Mouse (Mus musculus) heart, embryonic 13.5 days (tissue): ENCODE results near the gene Gm11541. TPM values are rescaled to one million over a fixed set of nuclear protein-coding genes. Genes with fewer than 3 reads are reported as not detected.

ENCODE experiments used
- ATAC-seq: fragments of 200-750 bp; cut with Nextera tagmentation; 2 replicates; pipeline ENCODE4 v1.8.0; 2017; ENCODE audit warnings: moderate TSS enrichment; ENCODE audit not compliant: insufficient number of reproducible peaks, low FRiP score, low TSS enrichment; ENCODE audit errors: extremely low read depth
- H3K27ac ChIP-seq: fragments of 300-500 bp; sonication (generic); replicated peaks from 2 replicates; pipeline ENCODE4 v1.5.1; 2015; ENCODE audit warnings: moderate library complexity, mild to moderate bottlenecking, inconsistent platforms
- H3K27me3 ChIP-seq: fragments of 300-500 bp; sonication (generic); replicated peaks from 2 replicates; pipeline ENCODE4 v1.6.1; 2015; ENCODE audit warnings: mild to moderate bottlenecking, inconsistent platforms
- H3K36me3 ChIP-seq: fragments of 300-500 bp; sonication (generic); 2 replicates; pipeline ENCODE4 v1.6.1; 2015; ENCODE audit warnings: mild to moderate bottlenecking, inconsistent platforms
- H3K4me1 ChIP-seq: fragments of 300-500 bp; sonication (generic); 2 replicates; pipeline ENCODE4 v1.6.1; 2015; ENCODE audit warnings: inconsistent platforms
- H3K4me2 ChIP-seq: fragments of 300-500 bp; sonication (generic); 2 replicates; pipeline ENCODE4 v1.6.1; 2015; ENCODE audit warnings: inconsistent platforms, mild to moderate bottlenecking, moderate library complexity
- H3K4me3 ChIP-seq: fragments of 300-500 bp; sonication (generic); 2 replicates; pipeline ENCODE4 v1.5.1; 2015; ENCODE audit warnings: moderate library complexity, mild to moderate bottlenecking, inconsistent platforms
- H3K9ac ChIP-seq: fragments of 300-500 bp; sonication (generic); 2 replicates; pipeline ENCODE4 v1.6.1; 2015; ENCODE audit warnings: inconsistent platforms, mild to moderate bottlenecking, moderate library complexity
- H3K9me3 ChIP-seq: fragments of 300-500 bp; sonication (generic); 2 replicates; pipeline ENCODE4 v1.6.1; 2016; ENCODE audit warnings: inconsistent platforms
- WGBS: fragments of 180-500 bp; shearing (Covaris S2); methylation state at CpG from one replicate; pipeline ENCODE4 v1.1.7; 2015; ENCODE audit warnings: mixed read lengths; 5-methylcytosine and 5-hydroxymethylcytosine counted together
- polyA plus RNA-seq: library from polyadenylated mRNA; unstranded; fragments of >200 nt; fragmentation: Nextera tagmentation; extraction: Ambion mirVana; gene quantifications from 2 replicates; pipeline ENCODE4 v1.2.1, GENCODE M21; 2015

Gm11541 gene
- polyA plus RNA-seq, 1 experiment from 2014 or later: not detected

DNA sequence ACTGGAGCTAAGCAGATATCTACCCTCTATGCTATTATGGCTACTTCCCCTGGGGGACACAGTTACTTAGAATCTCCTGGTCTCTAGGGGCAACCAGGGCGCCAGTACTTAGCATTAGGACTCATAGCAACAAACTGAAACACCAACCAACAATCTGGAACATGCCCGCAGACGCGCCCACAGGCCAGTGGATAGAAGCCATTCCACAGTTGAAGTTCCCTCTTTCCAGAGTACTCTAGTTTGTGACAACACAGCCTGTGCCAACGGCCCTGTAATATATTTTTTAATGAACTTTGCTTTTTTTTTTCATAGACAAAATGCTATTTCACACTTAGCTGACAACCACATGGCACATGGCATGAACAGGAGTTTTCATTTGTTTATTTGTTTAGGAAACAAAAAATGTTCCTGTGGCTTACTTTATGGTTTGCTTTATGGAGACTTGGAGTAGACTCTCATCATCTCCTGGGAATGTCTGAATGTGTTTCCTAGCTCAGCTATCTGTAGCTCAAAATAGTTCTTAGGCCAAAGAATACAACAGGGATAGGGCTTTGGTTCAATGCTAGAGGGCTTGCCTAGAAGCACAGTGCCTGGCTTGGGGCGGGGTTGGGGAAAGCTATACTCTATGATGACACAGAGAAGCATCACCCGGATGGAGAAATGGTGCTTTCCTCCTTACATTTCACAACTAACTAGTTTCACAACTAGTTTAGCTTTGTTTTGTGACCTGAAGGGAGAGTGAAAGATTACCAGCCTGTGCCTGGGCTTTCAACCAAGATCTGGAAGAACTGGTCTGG, 14.0 kb upstream of the Gm11541 start:
- Histone ChIP-seq H3K4me2 (no peak overlapping the region), H3K9me3 (no peaks in the 10 kb centered on the region), H3K27ac (no peak overlapping the region), H3K36me3 (no peaks in the 10 kb centered on the region), H3K4me1 (peaks cover 25% of the 10 kb centered on the region), H3K4me3 (no peak overlapping the region), H3K27me3 (peaks cover 16% of the 10 kb centered on the region), H3K9ac (no peak overlapping the region)
- no peak for ATAC-seq
- 77% methylated on average over 7 of the region's 7 CpGs for WGBS

DNA sequence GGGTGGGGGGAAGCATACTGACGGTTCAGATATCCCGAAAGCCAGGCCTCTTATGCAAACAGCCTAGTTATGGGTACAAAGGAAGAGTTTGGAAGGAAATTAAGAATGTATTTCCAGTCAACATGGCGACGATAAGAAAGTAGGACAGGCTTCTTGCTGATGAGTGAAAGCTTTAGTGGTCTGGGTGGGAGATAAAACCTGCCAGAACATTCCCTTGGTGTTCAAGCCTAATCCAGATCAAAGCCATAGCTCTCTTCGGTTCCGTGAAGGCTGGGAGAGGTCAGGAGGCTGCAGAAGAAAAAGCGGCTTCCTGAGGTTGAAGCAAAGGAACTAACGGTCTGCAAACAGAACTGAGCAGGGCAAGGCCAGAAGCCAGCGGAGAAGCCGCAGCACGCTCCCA, 12.9 kb upstream of the Gm11541 start:
- H3K4me2 ChIP-seq: peak overlapping the region; percentile 39
- H3K9ac ChIP-seq: 0 out of 2 replicates have a peak overlapping the region, but pooled peaks have one; percentile 15
- 32% methylated on average over 11 of the region's 11 CpGs for WGBS
- ATAC-seq: no peak
- no peak overlapping the region for H3K4me3 ChIP-seq
- H3K4me1 ChIP-seq: peaks cover 25% of the 10 kb centered on the region
- peaks cover 23% of the 10 kb centered on the region for H3K27me3 ChIP-seq
- no peak overlapping the region for H3K27ac ChIP-seq
- H3K9me3 ChIP-seq: no peaks in the 10 kb centered on the region
- no peaks in the 10 kb centered on the region for H3K36me3 ChIP-seq

DNA sequence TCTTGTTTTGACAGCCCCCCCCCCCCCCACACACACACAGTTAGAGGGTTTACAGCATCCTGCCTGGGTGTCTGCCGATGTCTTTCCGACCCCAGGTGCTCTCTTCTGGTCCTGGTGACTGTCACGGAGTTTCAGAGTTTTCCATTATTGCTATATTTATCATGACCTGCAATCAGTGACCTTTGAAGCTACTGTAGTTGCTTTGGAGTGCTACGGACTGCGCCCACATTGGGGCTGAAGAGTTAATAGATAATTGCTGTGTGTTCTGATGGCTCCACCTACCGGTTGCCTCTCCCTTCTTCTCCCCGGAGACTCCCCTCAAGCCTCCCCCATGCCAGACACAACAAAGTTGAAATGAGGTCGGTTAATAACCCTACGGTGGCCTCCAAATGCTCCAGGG, 12.5 kb upstream of the Gm11541 start:
- Histone ChIP-seq H3K9me3 (no peaks in the 10 kb centered on the region), H3K4me2 (peak overlapping the region; percentile 39), H3K4me3 (no peak overlapping the region), H3K36me3 (no peaks in the 10 kb centered on the region), H3K4me1 (peaks cover 25% of the 10 kb centered on the region), H3K27ac (no peak overlapping the region), H3K27me3 (peaks cover 23% of the 10 kb centered on the region), H3K9ac (0 out of 2 replicates have a peak overlapping the region, but pooled peaks have one; percentile 15)
- 8% methylated on average over 9 of the region's 9 CpGs for WGBS
- no peak for ATAC-seq

DNA sequence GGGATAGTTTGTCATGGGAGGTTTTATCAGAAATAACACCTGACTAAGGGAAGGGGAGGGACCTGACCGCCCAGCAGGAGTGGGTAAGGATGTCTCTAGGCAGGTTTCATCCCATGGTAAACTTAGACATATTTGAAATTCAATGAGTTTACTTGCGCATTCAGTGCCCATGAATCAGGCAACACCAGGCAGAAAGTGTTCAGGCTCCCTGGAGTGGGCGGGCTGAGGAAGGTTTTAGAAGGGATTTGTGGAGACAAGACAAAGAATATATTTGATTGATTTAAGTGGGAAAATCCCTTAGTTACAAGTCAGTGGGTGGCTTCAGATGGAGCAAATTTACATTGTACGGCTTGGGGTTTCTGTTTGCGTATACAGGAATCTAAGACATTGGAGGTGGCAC, 11.3 kb upstream of the Gm11541 start:
- no peak overlapping the region for H3K27ac ChIP-seq
- H3K4me3 ChIP-seq: no peak overlapping the region
- H3K27me3 ChIP-seq: peaks cover 23% of the 10 kb centered on the region
- no peak overlapping the region for H3K9ac ChIP-seq
- H3K4me1 ChIP-seq: peaks cover 25% of the 10 kb centered on the region
- no peaks in the 10 kb centered on the region for H3K9me3 ChIP-seq
- 81% methylated on average over 5 of the region's 5 CpGs for WGBS
- no peak overlapping the region for H3K4me2 ChIP-seq
- ATAC-seq: no peak
- H3K36me3 ChIP-seq: no peaks in the 10 kb centered on the region

DNA sequence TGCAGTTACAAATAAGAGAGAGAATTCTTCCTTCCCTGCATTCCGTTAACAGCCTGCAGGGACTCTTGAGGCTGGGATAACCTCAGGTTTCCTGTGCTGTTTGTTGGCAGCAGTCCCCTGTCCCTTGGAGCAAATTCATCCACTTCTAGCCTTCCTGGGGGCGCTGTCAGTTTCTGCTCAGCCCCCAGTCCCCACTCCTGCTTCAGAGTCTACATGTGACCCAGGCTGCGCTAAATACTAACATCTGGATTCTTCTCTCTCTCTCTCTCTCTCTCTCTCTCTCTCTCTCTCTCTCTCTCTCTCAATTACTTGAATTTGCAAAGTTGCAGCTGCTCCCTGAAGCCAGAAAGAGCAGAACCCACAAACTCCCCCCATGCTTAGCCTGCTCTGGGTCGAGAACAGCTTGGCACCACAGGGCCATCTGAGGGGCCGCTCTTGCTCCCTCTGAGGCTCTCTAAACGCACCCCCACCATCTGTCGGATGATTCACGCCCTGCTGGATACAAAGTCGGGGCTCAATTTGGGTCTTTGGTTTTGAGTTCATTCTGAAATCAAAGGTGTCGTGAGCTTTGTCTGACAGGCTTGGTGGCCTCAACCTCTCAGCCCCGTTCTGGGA, 9.1 kb upstream of the Gm11541 start:
- no peak for ATAC-seq
- Histone ChIP-seq H3K9me3 (no peaks in the 10 kb centered on the region), H3K9ac (no peak overlapping the region), H3K4me1 (peaks cover 19% of the 10 kb centered on the region), H3K27ac (no peak overlapping the region), H3K27me3 (peaks cover 23% of the 10 kb centered on the region), H3K36me3 (no peaks in the 10 kb centered on the region), H3K4me2 (no peak overlapping the region), H3K4me3 (no peak overlapping the region)
- 21% methylated on average over 11 of the region's 11 CpGs for WGBS

DNA sequence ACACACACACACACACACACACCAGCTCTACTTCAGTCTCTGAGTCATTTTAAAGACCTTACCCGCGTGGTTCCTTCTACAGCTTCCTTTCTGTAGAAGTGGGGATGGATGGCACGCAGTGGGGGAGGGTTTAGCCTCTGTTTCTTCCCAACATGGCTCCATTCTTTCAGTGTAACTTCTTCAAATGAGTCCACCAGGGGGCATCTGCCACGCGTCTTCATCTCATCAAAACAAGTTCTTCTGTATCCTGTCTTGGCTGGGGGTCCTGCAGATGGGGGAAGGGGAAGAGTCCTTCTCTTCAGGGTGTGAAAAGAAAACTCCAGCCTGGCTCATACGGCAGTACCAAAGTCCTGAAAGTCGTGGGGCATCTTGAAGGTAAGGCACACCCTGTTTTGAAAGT, 279 bp downstream of the Gm11541 start:
- Histone ChIP-seq H3K27me3 (peaks cover 10% of the 10 kb centered on the region), H3K36me3 (no peaks in the 10 kb centered on the region), H3K27ac (no peak overlapping the region), H3K9ac (no peak overlapping the region), H3K4me2 (no peak overlapping the region), H3K9me3 (no peaks in the 10 kb centered on the region), H3K4me1 (0 out of 2 replicates have a peak, but pooled peaks cover 5% of the 10 kb centered on the region), H3K4me3 (no peak overlapping the region)
- no peak for ATAC-seq
- 31% methylated on average over 7 of the region's 7 CpGs for WGBS

DNA sequence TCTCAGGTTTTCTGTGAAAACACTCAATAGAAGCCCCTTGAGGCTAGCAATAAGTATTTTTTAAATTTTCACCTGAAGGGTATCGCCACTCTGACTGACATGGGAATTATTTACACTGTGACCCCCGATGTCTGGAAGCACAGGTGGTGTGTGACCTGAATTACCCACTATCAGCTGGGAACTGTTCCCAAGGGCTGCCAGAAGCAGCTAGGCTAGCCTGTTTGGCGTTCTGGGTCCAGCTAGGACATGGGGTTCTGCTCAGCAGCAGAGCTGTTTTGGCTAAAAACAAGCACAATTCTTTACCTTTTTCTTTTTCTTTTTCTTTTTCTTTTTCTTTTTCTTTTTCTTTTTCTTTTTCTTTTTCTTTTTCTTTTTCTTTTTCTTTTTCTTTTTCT, 2.1 kb downstream of the Gm11541 start:
- Histone ChIP-seq H3K27ac (no peak overlapping the region), H3K4me2 (no peak overlapping the region), H3K4me1 (peaks cover 14% of the 10 kb centered on the region), H3K9ac (no peak overlapping the region), H3K36me3 (no peaks in the 10 kb centered on the region), H3K27me3 (peaks cover 10% of the 10 kb centered on the region), H3K4me3 (no peak overlapping the region), H3K9me3 (no peaks in the 10 kb centered on the region)
- WGBS: 62% methylated on average over 3 of the region's 3 CpGs
- no peak for ATAC-seq

DNA sequence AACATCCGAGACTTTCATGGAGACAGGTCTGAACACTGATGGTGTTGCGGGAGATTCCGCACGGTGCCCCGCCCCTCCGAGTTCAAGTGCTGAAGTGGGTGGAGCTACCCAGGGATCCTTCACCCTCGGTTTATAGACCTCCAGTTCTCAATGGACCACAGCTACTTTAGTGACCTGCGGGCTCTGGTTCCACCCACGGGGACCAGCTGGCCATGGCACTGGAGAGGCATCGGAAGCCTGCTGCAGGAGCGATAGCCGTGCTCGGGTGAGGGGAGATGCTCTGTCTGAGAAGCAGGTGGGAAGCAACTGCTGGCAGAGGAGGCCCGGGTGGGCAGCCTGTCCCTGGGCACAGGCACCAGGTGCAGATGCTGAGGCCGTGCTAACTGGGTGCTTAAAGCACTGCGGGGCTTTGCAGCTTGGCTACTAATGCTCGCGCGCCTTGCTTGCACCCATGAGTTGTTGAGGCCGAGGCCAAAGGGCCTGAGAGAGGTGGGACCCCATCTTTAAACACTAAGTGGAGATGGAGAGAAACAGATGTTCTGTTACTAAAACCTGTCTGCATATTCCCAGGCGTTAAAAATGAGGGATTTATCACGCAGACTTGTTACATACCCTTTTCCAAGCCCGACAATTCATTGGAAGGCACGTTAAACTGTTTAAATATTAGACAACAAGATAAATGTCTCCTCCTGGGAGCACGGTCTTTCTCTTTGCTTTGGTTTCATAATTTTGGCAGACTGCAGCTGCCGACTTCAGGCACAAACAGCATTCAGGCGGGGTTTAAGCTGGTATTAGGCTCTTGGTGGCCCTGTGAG, 2.7 kb downstream of the Gm11541 start:
- 62% methylated on average over 27 of the region's 27 CpGs for WGBS
- Histone ChIP-seq H3K36me3 (no peaks in the 10 kb centered on the region), H3K4me1 (peaks cover 14% of the 10 kb centered on the region), H3K9me3 (no peaks in the 10 kb centered on the region), H3K4me3 (no peak overlapping the region), H3K27ac (no peak overlapping the region), H3K27me3 (peaks cover 10% of the 10 kb centered on the region), H3K9ac (no peak overlapping the region), H3K4me2 (no peak overlapping the region)
- ATAC-seq: no peak

DNA sequence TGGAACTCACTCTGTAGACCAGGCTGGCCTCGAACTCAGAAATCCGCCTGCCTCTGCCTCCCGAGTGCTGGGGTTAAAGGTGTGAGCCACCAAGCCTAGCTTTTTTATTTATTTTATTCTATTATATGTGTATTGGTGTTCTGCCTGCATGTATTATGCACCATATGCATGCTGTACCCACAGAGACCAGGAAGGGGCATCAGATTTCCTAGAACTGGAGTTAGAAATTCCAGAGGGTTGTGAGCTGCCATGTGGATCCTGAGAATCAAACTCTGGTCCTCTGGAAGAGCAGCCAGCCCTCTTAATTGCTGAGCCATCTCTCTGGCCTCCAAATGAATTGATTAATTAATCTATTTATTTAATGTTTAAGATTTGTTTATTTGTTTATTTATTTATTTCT, 4.9 kb downstream of the Gm11541 start:
- Histone ChIP-seq H3K4me1 (peaks cover 14% of the 10 kb centered on the region), H3K4me2 (no peak overlapping the region), H3K9ac (no peak overlapping the region), H3K27me3 (peaks cover 10% of the 10 kb centered on the region), H3K36me3 (no peaks in the 10 kb centered on the region), H3K4me3 (no peak overlapping the region), H3K9me3 (no peaks in the 10 kb centered on the region), H3K27ac (no peak overlapping the region)
- 87% methylated on average over 3 of the region's 3 CpGs for WGBS
- ATAC-seq: no peak

DNA sequence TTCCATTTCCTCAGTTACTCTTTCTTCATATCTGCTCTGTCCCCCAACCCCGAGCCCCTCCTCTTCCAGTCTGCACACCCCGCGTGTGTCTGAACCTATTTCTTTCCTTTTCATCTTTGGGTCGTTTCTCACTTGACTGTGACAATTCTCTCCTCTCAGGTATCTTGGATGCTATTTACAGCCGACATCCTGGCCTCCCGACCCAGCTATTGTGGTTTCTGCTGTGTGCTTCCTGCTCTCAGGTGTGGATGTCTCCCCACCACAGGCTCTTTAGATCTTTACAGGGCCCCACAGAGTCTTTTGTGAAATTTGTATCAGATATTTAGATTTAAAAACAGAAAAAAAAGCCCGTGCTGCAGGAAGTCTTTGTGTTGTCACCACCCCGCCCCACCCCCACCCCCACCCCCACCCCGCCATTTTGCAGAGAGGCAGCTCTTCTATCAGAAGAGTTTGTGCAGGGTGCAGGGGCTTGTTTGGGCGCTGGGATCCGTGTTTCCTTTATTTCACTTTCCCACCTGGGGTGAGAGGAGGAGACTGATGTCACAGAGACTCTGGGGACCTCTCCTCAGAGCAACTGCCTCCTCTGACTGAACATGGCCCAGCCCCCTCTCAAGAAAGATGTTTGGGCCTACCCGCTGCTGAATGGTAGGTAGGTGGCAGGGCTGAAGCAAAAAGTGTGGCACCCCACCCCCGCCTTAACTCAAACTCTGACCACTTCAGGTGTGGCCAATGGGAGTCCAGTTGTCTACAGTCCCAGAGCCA, 6.4 kb downstream of the Gm11541 start:
- no peaks in the 10 kb centered on the region for H3K9me3 ChIP-seq
- H3K4me1 ChIP-seq: peaks cover 14% of the 10 kb centered on the region
- H3K27me3 ChIP-seq: peaks cover 10% of the 10 kb centered on the region
- H3K4me2 ChIP-seq: no peak overlapping the region
- 35% methylated on average over 13 of the region's 13 CpGs for WGBS
- ATAC-seq: no peak
- H3K4me3 ChIP-seq: no peak overlapping the region
- no peaks in the 10 kb centered on the region for H3K36me3 ChIP-seq
- no peak overlapping the region for H3K9ac ChIP-seq
- H3K27ac ChIP-seq: no peak overlapping the region

DNA sequence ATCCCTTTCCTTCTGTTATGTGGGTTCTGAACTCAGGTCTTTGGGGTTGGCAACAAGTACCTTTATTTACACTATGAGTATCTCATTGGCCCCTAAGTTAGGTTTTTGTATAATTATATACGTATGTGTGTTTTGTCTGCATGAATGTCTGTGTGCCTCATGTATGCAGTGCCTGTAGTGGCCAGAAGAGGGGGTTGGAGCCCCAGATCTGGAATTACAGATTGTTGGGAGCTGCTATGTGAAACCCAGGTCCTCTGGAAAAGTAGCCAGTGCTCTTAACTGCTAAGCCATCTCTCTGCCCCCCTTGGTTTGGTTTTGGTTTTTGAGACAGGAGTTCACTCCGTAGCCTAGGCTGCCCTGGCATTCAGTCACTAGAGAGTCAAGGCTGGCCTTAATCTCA, 7.2 kb downstream of the Gm11541 start:
- H3K27ac ChIP-seq: no peak overlapping the region
- no peak overlapping the region for H3K4me2 ChIP-seq
- no peak overlapping the region for H3K4me3 ChIP-seq
- 92% methylated on average over 2 of the region's 2 CpGs for WGBS
- H3K4me1 ChIP-seq: peaks cover 14% of the 10 kb centered on the region
- no peaks in the 10 kb centered on the region for H3K36me3 ChIP-seq
- peaks cover 9% of the 10 kb centered on the region for H3K27me3 ChIP-seq
- H3K9ac ChIP-seq: no peak overlapping the region
- no peaks in the 10 kb centered on the region for H3K9me3 ChIP-seq
- ATAC-seq: no peak
